Mouse (Mus musculus): Measurements from ENCODE around the gene Paox. TPM values are rescaled to one million over a fixed set of nuclear protein-coding genes. Genes with fewer than 3 reads are reported as not detected.

Paox gene
- total RNA-seq, 2 experiments from 2014 or later = 3.6 to 3.9 TPM

GRCm38 (mm10) chr7:140160363-140160762 is 44.8 kb downstream of the Paox start:
- DNase-seq = no peak
- intact Hi-C loops (cut with DNase I) = no loop called here

GRCm38 (mm10) chr7:140164664-140165063 is 49.1 kb downstream of the Paox start, which contains the start of gene Olfr522:
Gene Olfr522 (minus strand): TSS chr7:140164764.
- no peak for DNase-seq
- intact Hi-C loops (cut with DNase I) = no loop called here

- intact Hi-C loops (cut with DNase I) = no loop called here
- DNase-seq = no peak
Observed at GRCm38 (mm10) chr7:140167950-140168349, 52.4 kb downstream of the Paox start.

- no peak for DNase-seq
- intact Hi-C loops (cut with DNase I) = no loop called here
Observed at GRCm38 (mm10) chr7:140169386-140169785, 53.8 kb downstream of the Paox start.

- intact Hi-C loops (cut with DNase I) = no loop called here
Observed at GRCm38 (mm10) chr7:140170863-140171262, 55.3 kb downstream of the Paox start.

GRCm38 (mm10) chr7:140172936-140173335 is 57.3 kb downstream of the Paox start, which contains the start of gene Olfr523:
Gene Olfr523 (plus strand): TSS chr7:140173217.
- DNase-seq = no peak
- intact Hi-C loops (cut with DNase I) = no loop called here

More at GRCm38 (mm10) chr7:140170863-140171262, 55.3 kb downstream of the Paox start:
- no peak for DNase-seq

GRCm38 (mm10) chr7:140179176-140179575 is 63.6 kb downstream of the Paox start:
- intact Hi-C loops (cut with DNase I) = no loop called here
- no peak for DNase-seq

- DNase-seq = no peak
- intact Hi-C loops (cut with DNase I) = no loop called here
Observed at GRCm38 (mm10) chr7:140180692-140181091, 65.1 kb downstream of the Paox start.

- intact Hi-C loops (cut with DNase I) = no loop called here
- no peak for DNase-seq
Observed at GRCm38 (mm10) chr7:140184206-140184605, 68.6 kb downstream of the Paox start.

Other genes starting within 250 kb of the Paox start
- gene Kndc1, start 221.1 kb upstream of the Paox start, total RNA-seq (2021) = under 1 TPM in 1 of 2 experiments, not detected in 1; 0.24 TPM
- gene Utf1, start 172.0 kb upstream of the Paox start, total RNA-seq (2021) = not detected
- gene 6430531B16Rik, start 137.0 kb upstream of the Paox start, total RNA-seq (2021) = not detected
- under 1 TPM; 0.93 TPM for gene Adam8, start 123.2 kb upstream of the Paox start, total RNA-seq (2021)
- 10 to 100 TPM; 10.3 to 10.7 TPM for gene Zfp511, start 79.4 kb upstream of the Paox start, total RNA-seq (2021)
- 10 to 100 TPM; 27.4 to 29.4 TPM for gene Tubgcp2, start 79.1 kb upstream of the Paox start, total RNA-seq (2021)
- not detected for gene Msx3, start 66.7 kb upstream of the Paox start, total RNA-seq (2021)
- not detected for gene Caly, start 33.3 kb upstream of the Paox start, total RNA-seq (2021)
- not detected for gene Prap1, start 22.4 kb upstream of the Paox start, total RNA-seq (2021)
- gene Fuom, start 13.4 kb upstream of the Paox start, total RNA-seq (2021) = 10 to 100 TPM; 76.5 to 77.2 TPM
- gene Echs1, start 677 bp downstream of the Paox start, total RNA-seq (2021) = 100 to 1,000 TPM; 298 to 315 TPM
- gene Mtg1, start 21.8 kb downstream of the Paox start, total RNA-seq (2021) = 10 to 100 TPM; 28.1 to 29.3 TPM
- gene Sprn, start 39.1 kb downstream of the Paox start, total RNA-seq (2021) = under 1 TPM; 0.32 to 0.41 TPM
- gene Olfr522, start 49.0 kb downstream of the Paox start, total RNA-seq (2021) = not detected
- gene Olfr523, start 57.4 kb downstream of the Paox start, total RNA-seq (2021) = not detected
- not detected for gene Olfr524, start 90.2 kb downstream of the Paox start, total RNA-seq (2021)
- not detected for gene Cd163l1, start 102.5 kb downstream of the Paox start, total RNA-seq (2021)
- under 1 TPM in 1 of 2 experiments, not detected in 1; 0.10 TPM for gene 5830411N06Rik, start 131.5 kb downstream of the Paox start, total RNA-seq (2021)
- not detected for gene Olfr525, start 205.1 kb downstream of the Paox start, total RNA-seq (2021)
- not detected for gene Olfr527, start 218.2 kb downstream of the Paox start, total RNA-seq (2021)
- not detected for gene Olfr60, start 245.9 kb downstream of the Paox start, total RNA-seq (2021)

Data from heart, postnatal 14 days (tissue).